Mouse (Mus musculus): ENCODE measurements around the gene Ostm1. TPM values are rescaled to one million over a fixed set of nuclear protein-coding genes. Genes with fewer than 3 reads are reported as not detected.

Ostm1 gene
- polyA plus RNA-seq, 1 experiment = 31.9 TPM

GRCm38 (mm10) chr10:42582566-42583110, 984 bp upstream of the Ostm1 start:
- DNase-seq (ENCODE audit: low read depth) = no peak

DNA sequence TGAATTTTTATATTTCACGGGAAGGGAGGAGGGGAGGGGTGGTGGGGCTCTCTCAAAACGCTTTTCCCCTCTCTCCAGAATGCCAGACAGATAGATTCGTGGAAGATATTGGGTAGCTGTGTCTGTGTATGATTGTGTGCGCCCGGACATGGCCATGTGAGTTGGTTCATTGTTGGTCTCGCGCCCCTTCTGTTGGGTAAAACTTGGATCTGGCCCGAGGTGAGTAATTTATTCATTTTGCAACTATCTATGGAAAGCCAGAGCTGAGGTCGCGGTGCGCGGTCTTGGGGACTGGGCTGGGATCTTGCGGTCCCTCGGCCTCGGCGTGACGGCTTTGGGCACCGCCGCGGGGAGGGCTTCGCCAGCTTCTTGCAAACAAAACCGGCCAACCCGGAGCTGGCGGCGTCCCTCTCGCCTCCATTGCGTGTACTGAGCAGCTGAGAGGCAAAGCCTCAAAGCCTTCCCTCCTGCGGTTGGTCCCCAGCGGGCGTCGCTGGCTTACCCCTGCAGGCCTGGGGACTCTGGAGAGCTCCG, 347 bp downstream of the Ostm1 start:
- DNase-seq (ENCODE audit: low read depth) = no peak

GRCm38 (mm10) chr10:42584436-42584983, 888 bp downstream of the Ostm1 start:
- DNase-seq (ENCODE audit: low read depth) = no peak

DNA sequence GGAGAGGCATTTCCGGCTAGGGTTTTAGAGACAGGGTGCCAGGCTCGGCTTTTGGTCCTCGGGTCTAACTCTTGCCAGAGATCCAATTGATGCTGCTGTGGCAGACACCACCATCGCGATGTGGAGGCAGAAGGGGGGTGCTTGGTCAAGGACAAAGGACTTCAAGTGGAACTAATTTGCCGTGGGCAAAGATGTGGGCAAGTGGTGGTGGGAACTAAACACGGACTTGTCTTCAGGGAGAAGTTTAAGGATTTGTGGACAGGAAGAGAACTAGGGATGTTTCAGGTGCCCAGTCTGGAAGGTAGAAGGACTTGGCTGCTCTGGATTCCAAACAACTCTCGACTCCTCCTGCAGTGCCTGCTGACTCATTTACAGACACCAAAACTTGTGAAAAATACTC, 1.5 kb downstream of the Ostm1 start:
- no peak for DNase-seq (ENCODE audit: low read depth)

DNA sequence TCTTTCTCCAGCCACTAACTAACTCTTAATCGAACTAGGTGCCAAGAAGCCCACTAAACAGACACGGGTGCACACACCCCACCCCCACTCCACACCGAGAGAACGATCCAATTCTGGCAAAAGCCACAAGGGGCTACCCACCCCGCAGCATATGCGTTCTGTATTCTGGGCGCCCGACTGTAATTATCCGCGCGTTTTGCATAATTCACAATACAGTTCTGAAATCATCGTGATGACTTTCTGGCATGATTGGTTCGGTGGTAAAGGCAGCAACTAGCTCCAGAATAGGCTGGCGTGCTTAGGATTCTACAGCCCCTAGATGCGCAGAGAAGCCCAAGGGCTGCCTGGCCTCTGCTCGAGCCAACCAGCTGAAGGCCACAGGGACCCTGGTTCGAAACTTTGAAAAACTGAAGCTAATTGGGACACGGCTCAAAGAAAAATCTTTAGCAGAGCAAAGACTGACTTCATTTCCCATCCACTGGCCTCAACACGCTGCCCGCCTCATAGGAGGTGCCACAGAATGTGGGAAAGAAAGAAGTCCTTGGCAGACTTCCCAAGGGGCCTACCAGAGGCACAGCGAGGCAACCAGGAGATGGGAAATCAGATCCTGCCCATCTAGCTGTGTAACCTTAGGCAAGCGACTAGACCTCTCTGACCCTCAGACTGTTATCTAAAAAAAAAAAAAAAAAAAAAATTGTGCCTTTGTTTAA, 2.1 kb downstream of the Ostm1 start:
- DNase-seq (ENCODE audit: low read depth) = no peak

DNA sequence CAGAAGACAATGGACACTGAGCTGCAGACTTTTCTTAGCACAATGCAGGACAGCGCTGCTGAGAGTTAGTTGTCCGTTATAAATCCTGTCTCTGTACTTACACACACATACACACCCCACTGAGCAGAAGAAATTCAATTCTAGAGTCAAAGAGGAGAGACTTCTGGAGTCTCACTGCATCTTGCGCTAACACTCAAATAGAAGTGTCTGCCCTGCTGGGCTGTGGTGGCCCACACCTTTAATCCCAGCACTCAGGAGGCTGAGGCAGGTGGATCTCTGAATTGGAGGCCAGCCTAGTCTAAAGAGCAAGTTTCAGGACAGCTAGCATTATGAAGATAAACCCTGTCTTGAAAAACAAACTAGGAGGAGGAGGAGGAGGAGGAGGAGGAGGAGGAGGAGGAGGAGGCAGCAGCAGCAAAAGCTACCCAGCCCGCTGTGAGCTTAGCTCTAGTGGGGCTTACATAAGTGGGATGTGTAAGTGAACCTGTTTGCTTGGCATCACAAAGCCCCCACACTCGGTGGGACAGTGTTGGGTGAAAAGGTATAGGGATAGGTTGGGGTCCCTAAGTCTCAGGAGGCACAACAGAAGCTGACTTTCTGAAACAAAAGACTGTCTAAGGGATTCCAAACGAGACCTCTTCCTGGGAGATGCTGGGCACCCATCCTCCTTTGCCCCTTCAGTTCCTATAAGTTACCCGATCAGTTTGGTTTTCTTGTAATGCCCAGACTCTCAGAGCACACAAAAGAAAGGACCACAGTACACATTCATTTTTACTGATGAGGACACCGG, 4.5 kb downstream of the Ostm1 start:
- DNase-seq (ENCODE audit: low read depth) = no peak

DNA sequence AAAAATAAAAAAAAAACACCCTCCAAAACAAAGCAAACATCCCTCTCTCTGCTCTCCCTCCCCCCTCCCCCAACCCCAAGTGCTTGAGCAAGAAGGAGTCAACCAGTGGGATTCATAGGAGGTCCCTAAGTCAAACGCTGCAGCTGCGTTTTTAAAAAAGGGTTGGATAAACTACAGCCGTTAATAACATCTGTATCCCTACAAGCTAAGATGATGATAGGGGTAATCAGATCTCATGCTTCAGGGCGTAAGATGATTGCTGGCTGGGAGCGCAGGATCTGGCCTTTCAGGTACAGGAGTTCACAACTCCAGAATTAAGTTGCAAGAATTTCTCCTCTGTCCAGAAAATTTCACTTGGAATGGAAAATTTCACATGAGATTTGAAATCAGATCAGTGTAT, 5.9 kb downstream of the Ostm1 start:
- no peak for DNase-seq (ENCODE audit: low read depth)

GRCm38 (mm10) chr10:42590261-42591184, 6.9 kb downstream of the Ostm1 start:
- no peak for DNase-seq (ENCODE audit: low read depth)

- DNase-seq (ENCODE audit: low read depth) = no peak
Measured at GRCm38 (mm10) chr10:42591185-42591992, 7.8 kb downstream of the Ostm1 start.

DNA sequence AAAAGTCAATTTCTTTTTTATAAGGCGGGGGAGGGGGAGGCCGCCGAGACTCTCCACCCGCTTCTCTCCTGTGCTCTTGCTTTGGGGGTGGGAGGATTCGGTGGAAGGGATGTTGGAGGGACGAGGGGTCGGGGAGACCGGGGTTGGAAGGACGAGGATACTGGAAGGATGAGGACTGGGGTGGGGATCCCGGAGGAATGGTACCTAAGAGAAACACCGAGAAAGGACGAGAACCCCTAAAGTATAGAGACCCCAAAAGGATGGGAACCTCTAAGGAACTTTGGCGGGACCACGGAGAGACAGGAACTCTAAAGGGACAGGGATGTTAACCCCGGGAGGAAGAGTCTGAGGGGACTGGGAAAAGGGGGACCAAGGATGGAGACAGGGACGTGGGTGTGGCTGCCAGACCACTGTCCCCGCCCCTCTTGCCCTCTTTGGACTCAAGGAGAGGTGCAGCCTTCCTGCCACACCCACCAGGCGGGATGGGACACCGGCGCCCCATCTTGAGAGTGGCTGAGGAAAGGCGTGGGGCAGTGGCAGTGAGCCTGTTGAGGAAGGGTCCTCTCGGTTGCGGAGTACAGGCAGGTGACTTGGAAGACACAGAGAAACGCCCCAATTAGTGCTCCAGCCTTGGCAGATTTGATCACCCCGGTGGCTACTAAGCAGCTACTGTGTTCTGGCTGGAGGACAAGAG, 8.5 kb downstream of the Ostm1 start:
- no peak for DNase-seq (ENCODE audit: low read depth)

GRCm38 (mm10) chr10:42593201-42593600, 9.6 kb downstream of the Ostm1 start:
- DNase-seq (ENCODE audit: low read depth) = no peak

DNA sequence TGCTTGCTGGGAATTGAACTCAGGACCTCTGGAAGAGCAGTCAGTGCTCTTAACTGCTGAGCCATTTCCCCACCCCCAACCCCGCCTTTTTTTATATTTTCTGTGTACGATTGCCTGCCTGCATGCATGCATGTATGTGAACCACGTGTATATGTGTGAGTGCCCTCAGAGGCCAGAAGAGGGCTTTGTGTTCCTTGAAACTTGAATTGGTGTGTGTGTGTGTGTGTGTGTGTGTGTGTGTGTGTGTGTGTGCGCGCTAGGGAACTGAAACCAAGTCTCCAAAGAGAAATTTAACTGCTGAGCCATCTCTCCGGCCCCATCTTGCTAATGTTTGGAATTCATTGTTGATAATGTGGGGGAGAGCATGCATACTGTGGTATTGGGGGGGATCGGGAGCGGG, 15.0 kb downstream of the Ostm1 start:
- no peak for DNase-seq (ENCODE audit: low read depth)

DNA sequence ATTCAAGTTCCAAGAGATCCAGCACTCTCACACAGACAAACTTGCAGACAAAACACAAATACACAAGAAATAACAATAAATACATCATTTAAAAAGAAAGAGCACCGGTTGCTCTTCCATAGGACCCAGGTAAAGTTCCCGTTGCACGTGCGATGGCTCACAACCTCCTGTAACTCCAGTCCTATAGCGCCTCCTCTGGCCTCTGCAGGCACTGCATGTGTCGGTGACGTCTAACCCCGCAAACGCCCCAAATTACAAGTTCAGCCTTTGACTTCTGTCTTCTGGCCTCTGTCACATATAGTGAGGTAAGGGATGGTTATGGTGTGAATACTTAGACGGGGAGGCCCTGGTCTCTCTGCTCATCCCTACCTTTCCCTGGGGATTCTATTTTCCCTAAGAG, 17.9 kb downstream of the Ostm1 start:
- DNase-seq (ENCODE audit: low read depth) = no peak

- no peak for DNase-seq (ENCODE audit: low read depth)
Measured at GRCm38 (mm10) chr10:42604874-42605273, 21.3 kb downstream of the Ostm1 start.

DNA sequence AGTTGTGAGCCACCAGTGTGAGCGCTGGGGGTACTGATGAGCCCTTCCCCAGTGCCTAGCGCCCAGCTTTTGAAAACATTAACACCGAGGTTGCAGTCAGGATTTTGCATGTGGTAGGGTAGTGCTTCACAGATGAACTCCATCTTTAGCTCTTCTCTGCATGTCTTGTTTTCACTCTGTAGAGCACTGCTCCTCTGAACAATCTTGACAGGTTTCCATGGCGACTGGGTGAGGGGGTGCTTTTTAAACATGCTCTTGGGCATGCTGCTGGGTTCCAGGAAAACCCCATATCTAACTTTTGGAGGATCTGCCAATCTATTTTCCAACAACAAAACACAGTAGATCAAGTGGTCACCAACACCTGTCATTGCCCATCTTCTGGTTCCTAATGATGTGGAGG, 23.1 kb downstream of the Ostm1 start:
- no peak for DNase-seq (ENCODE audit: low read depth)

DNA sequence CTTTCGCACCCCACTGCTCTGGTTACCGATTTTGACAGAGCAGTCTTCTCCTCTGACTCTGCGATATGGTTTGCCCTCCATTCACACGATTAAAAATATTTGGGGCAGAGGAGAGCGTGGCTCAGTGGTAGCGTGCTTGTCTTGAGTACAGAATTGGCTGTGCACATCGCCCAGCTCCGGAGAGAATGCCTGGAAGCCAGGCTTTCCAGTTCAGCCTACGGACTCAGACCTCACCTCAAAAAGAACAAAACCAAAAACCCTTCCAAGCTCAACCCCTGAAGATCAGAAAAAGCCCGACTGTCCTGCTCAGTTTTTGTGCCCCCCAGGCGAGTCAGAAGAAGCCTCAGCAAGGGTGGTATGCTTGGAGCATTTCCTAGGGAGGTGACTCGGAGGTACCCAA, 29.5 kb downstream of the Ostm1 start:
- no peak for DNase-seq (ENCODE audit: low read depth)

- DNase-seq (ENCODE audit: low read depth) = no peak
Measured at GRCm38 (mm10) chr10:42613639-42614381, 30.2 kb downstream of the Ostm1 start.

DNA sequence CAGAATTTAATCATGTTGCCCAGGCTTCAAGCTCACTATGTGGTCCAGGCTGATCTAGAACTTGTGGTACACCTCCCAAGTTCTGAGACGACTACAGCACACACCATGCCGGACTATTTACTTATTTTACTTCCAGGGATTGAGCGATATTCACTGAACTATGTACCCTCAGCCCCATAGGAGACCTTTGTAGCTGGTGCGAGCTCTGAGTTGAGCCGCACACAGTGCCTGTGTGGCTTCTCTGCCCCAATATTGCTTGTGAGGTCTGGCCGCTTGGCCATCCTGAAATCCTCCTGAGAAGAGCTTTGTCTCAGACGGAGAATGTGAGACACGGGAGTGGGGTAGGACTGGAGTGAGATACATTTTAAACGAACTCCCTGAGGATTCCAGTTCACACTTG, 31.1 kb downstream of the Ostm1 start:
- DNase-seq (ENCODE audit: low read depth) = no peak

DNA sequence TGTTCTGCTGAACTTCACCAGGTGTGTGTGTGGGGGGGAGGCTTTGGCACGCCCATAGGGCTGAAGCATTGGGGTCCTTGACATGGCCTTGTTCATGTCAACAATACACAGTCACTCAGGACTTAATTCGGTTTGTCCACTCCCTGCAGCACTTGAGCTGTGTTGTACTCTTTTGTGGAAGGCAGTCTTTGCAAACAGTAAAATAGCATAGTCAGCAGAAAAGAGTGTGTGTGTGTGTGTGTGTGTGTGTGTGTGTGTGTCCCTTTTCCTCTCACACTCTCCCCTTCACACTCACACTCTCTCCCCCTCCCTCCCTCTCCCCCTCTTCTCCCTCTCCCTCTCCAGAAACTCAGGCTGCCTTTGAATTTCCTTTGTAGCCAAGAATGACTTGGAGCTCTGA, 34.7 kb downstream of the Ostm1 start:
- DNase-seq (ENCODE audit: low read depth) = no peak
